Mouse (Mus musculus): Measurements from ENCODE around the gene Ace2. TPM values are rescaled to one million over a fixed set of nuclear protein-coding genes. Genes with fewer than 3 reads are reported as not detected.

Ace2 gene
- total and polyA plus RNA-seq, 3 experiments = 0.08 TPM; not detected in 2

DNA sequence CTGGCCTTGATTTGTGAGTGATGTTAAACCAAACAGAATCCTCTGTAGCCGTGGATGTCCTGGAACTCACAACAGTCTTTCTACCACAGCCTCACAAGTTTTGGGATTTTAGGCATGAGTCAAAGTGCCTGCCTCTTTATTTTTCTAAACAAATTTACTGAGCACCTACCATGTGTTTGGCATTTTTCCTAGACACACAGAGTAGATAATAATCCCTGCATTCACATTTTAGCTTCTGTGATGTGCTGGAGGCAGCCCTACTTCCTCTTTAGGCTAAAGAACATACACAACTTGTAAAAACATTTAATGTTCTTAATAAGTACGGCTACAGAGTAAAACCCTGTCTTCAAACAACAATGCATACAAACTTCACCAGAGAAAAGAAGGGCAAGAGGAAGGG, 31.9 kb downstream of the Ace2 start:
- H3K27ac ChIP-seq (ENCODE audit: insufficient read depth, low read depth) = no peak overlapping the region
- H3K36me3 ChIP-seq (replicated peaks in 1 of 2; ENCODE audit: control insufficient read depth in 1 of 2, insufficient read depth in 1 of 2, low read length in 1 of 2) = no peaks in the 10 kb centered on the region
- no peaks in the 10 kb centered on the region for H3K4me1 ChIP-seq (ENCODE audit: control insufficient read depth in 1 of 2, insufficient read depth in 2 of 2)
- DNase-seq (ENCODE audit: extremely low read depth) = no peak
- H3K9me3 ChIP-seq (replicated peaks; ENCODE audit: low read length) = no peaks in the 10 kb centered on the region
- TF ChIP-seq ETS1 (conservative IDR thresholded peaks at IDR 0.05; ENCODE audit: low read depth, low read length) = no peak
- H3K79me2 ChIP-seq (replicated peaks; ENCODE audit: control insufficient read depth, extremely low read depth, insufficient read depth, poor library complexity, severe bottlenecking) = no peaks in the 10 kb centered on the region
- no peaks in the 10 kb centered on the region for H3K27me3 ChIP-seq (replicated peaks)
- dilution Hi-C loops (cut with MboI; ENCODE audit: extremely low pct_ligation_motif_present, extremely low pct_unique_long_range_greater_than_20kb, low sequenced_read_pairs) (no loop called here), in situ Hi-C loops (cut with MboI; ENCODE audit: low pct_ligation_motif_present, low pct_unique_long_range_greater_than_20kb, low sequenced_read_pairs) (no loop called here)
- H3K4me3 ChIP-seq (replicated peaks in 1 of 3; ENCODE audit: low read depth in 2 of 3, low read length in 2 of 3, poor library complexity in 1 of 3) = no peak overlapping the region
- H3K4me2 ChIP-seq (ENCODE audit: insufficient read depth, low read depth, poor library complexity, severe bottlenecking) = no peak overlapping the region
- no peak overlapping the region for H3K9ac ChIP-seq (ENCODE audit: insufficient read depth, low read depth)

- Histone ChIP-seq H3K36me3 (replicated peaks in 1 of 2; ENCODE audit: control insufficient read depth in 1 of 2, insufficient read depth in 1 of 2, low read length in 1 of 2) (no peaks in the 10 kb centered on the region), H3K4me2 (ENCODE audit: insufficient read depth, low read depth, poor library complexity, severe bottlenecking) (no peak overlapping the region), H3K9me3 (replicated peaks; ENCODE audit: low read length) (no peaks in the 10 kb centered on the region), H3K27me3 (replicated peaks) (no peaks in the 10 kb centered on the region), H3K9ac (ENCODE audit: insufficient read depth, low read depth) (no peak overlapping the region), H3K4me1 (ENCODE audit: control insufficient read depth in 1 of 2, insufficient read depth in 2 of 2) (no peaks in the 10 kb centered on the region), H3K4me3 (replicated peaks in 1 of 3; ENCODE audit: low read depth in 2 of 3, low read length in 2 of 3, poor library complexity in 1 of 3) (no peak overlapping the region), H3K79me2 (replicated peaks; ENCODE audit: control insufficient read depth, extremely low read depth, insufficient read depth, poor library complexity, severe bottlenecking) (no peaks in the 10 kb centered on the region), H3K27ac (ENCODE audit: insufficient read depth, low read depth) (no peak overlapping the region)
- no peak for DNase-seq (ENCODE audit: extremely low read depth)
- in situ Hi-C loops (cut with MboI; ENCODE audit: low pct_ligation_motif_present, low pct_unique_long_range_greater_than_20kb, low sequenced_read_pairs) = no loop called here
- dilution Hi-C loops (cut with MboI; ENCODE audit: extremely low pct_ligation_motif_present, extremely low pct_unique_long_range_greater_than_20kb, low sequenced_read_pairs) = no loop called here
- TF ChIP-seq ZKSCAN1 (IDR thresholded peaks at IDR 0.05; ENCODE audit: borderline replicate concordance, low read depth, low read length) (no peak), JUN (IDR thresholded peaks at IDR 0.05; ENCODE audit: insufficient read depth, low read depth, low read length) (no peak), PAX5 (IDR thresholded peaks at IDR 0.05; ENCODE audit: low read length) (no peak), SMC3 (IDR thresholded peaks at IDR 0.05; ENCODE audit: low read depth, low read length) (no peak), POLR2AphosphoS2 (IDR thresholded peaks at IDR 0.05; ENCODE audit: low read depth, low read length) (no peak), NRF1 (IDR thresholded peaks at IDR 0.05; ENCODE audit: low read depth, low read length) (no peak), ELF1 (IDR thresholded peaks at IDR 0.05; ENCODE audit: low read depth, low read length) (no peak), MAZ (IDR thresholded peaks at IDR 0.05; ENCODE audit: low read depth, low read length) (no peak), MXI1 (IDR thresholded peaks at IDR 0.05; ENCODE audit: low read depth, low read length) (no peak), ETS1 (conservative IDR thresholded peaks at IDR 0.05; ENCODE audit: low read depth, low read length) (no peak), IRF4 (IDR thresholded peaks at IDR 0.05; ENCODE audit: low read depth, low read length) (no peak), EP300 (IDR thresholded peaks at IDR 0.05; ENCODE audit: low read length) (no peak), JUND (conservative IDR thresholded peaks at IDR 0.05; ENCODE audit: low read depth, low read length) (no peak), POLR2A (IDR thresholded peaks at IDR 0.05; ENCODE audit: low read depth, low read length) (no peak), ZC3H11A (IDR thresholded peaks at IDR 0.05; ENCODE audit: low read depth, low read length) (no peak), TCF12 (IDR thresholded peaks at IDR 0.05; ENCODE audit: low read depth, low read length) (no peak), MYC (IDR thresholded peaks at IDR 0.05; ENCODE audit: low read depth, low read length) (no peak), USF2 (conservative IDR thresholded peaks at IDR 0.05; ENCODE audit: low read depth, low read length) (no peak)
Observed at GRCm38 (mm10) chrX:164173880-164174279, 34.7 kb downstream of the Ace2 start.
